In genomic region chr5:100535826-100536225, GRCm38 (mm10) we compare ENCODE assay signal across 20 mouse cellular contexts. TPM values are rescaled to one million over a fixed set of nuclear protein-coding genes. Genes with fewer than 3 reads are reported as not detected.
A peak's percentile ranks its signal among the peaks of the same experiment; 100 is the strongest.
DNase-seq lines count a peak whose midpoint lies in the region; ATAC-seq lines count a peak whose summit lies in the region.
"Had no signal": no experiment of that assay in that cellular context is flagged by ENCODE, and none has a peak within 500 bp of the region (broad histone marks: within the 10 kb centered on the region; RNA-seq: fewer than 3 reads in every experiment).

No protein-coding gene starts in this region.

- H3K27ac ChIP-seq in midbrain, embryonic 11.5 days (ENCODE audit: low read depth, low read length), result no peak overlapping the region
- H3K27ac ChIP-seq in midbrain, embryonic 15.5 days, result no peak overlapping the region
- H3K27ac ChIP-seq: embryonic facial prominence, embryonic 15.5 days; forebrain, embryonic 10.5 days; hindbrain, embryonic 10.5 days; hindbrain, embryonic 14.5 days had no signal

- H3K4me1 ChIP-seq in midbrain, embryonic 11.5 days (ENCODE audit: control insufficient read depth, insufficient read depth, low read length), result no peaks in the 10 kb centered on the region
- no peaks in the 10 kb centered on the region for H3K4me1 ChIP-seq in midbrain, embryonic 15.5 days
- H3K4me1 ChIP-seq: embryonic facial prominence, embryonic 15.5 days; forebrain, embryonic 10.5 days; heart, embryonic 12.5 days; hindbrain, embryonic 10.5 days had no signal

- H3K4me2 ChIP-seq in midbrain, embryonic 11.5 days, result no peak overlapping the region
- no peak overlapping the region for H3K4me2 ChIP-seq in midbrain, embryonic 15.5 days
- H3K4me2 ChIP-seq: embryonic facial prominence, embryonic 15.5 days; heart, embryonic 12.5 days; hindbrain, embryonic 14.5 days had no signal

- 87% methylated on average over 7 of the region's 7 CpGs for WGBS in midbrain, embryonic 11.5 days
- WGBS in midbrain, embryonic 15.5 days, result 92% methylated on average over 7 of the region's 7 CpGs

- H3K36me3 ChIP-seq in midbrain, embryonic 11.5 days (ENCODE audit: control insufficient read depth, insufficient read depth, low read length), result peaks cover 18% of the 10 kb centered on the region
- H3K36me3 ChIP-seq in midbrain, embryonic 15.5 days (replicated peaks), result peaks cover 39% of the 10 kb centered on the region

- H3K27me3 ChIP-seq in midbrain, embryonic 11.5 days (ENCODE audit: control insufficient read depth, insufficient read depth, low read length), result no peaks in the 10 kb centered on the region
- H3K27me3 ChIP-seq in midbrain, embryonic 15.5 days (replicated peaks), result no peaks in the 10 kb centered on the region
- H3K27me3 ChIP-seq: embryonic facial prominence, embryonic 15.5 days; heart, embryonic 12.5 days had no signal

- intact Hi-C loops in left cerebral cortex, postnatal 10 days (cut with DNase I), result loop anchor here (10.0 kb wide), 1 partner anchor 239 kb away; no protein-coding TSS in a partner anchor

- peak; percentile 64 for DNase-seq in midbrain, embryonic 11.5 days (ENCODE audit: low spot score, missing footprints)
- DNase-seq in brain, adult 2 months (ENCODE audit: low read depth, low spot score), result peak; percentile 25
- DNase-seq in liver, result no peak
- no peak for DNase-seq in left cerebral cortex, postnatal 10 days (ENCODE audit: extremely low spot score in 1 of 2, low spot score in 2 of 2)
- DNase-seq: adrenal gland, adult 8-10 months; adrenal gland, postnatal 36 days; cerebellum, adult 11 months; cerebellum, adult 8-10 months; cerebellum, postnatal 14 days; embryo, embryonic 11 days; gastrocnemius, postnatal 10 days had no signal

- H3K9ac ChIP-seq in midbrain, embryonic 11.5 days (ENCODE audit: low read length), result no peak overlapping the region
- H3K9ac ChIP-seq in midbrain, embryonic 15.5 days, result no peak overlapping the region
- H3K9ac ChIP-seq: embryonic facial prominence, embryonic 15.5 days; heart, embryonic 12.5 days; hindbrain, embryonic 14.5 days had no signal

- no peak overlapping the region for H3K4me3 ChIP-seq in midbrain, embryonic 11.5 days (ENCODE audit: low read depth, low read length)
- no peak overlapping the region for H3K4me3 ChIP-seq in midbrain, embryonic 15.5 days
- H3K4me3 ChIP-seq: embryonic facial prominence, embryonic 15.5 days; erythroblast, embryonic 14.5 days; forebrain, embryonic 10.5 days; heart, embryonic 12.5 days; hindbrain, embryonic 10.5 days had no signal

- no peak for ATAC-seq in midbrain, embryonic 11.5 days (ENCODE audit: low FRiP score)
- no peak for ATAC-seq in midbrain, embryonic 15.5 days (replicated peaks)
- peak; percentile 65 for ATAC-seq in CD4-positive, CD25-positive, alpha-beta regulatory T cell, adult 4 months
- ATAC-seq: forebrain, embryonic 14.5 days had no signal

- H3K9me3 ChIP-seq in midbrain, embryonic 11.5 days (ENCODE audit: control insufficient read depth, low read length), result no peaks in the 10 kb centered on the region
- H3K9me3 ChIP-seq in midbrain, embryonic 15.5 days, result no peaks in the 10 kb centered on the region
- H3K9me3 ChIP-seq: embryonic facial prominence, embryonic 15.5 days; forebrain, embryonic 10.5 days; heart, embryonic 12.5 days; hindbrain, embryonic 10.5 days had no signal

RNA-seq across cellular contexts. Expression of gene Cops4, which starts 17.7 kb away (rescaled TPM):
- 242 and 251 TPM in 2 replicates for polyA plus RNA-seq in midbrain, embryonic 11.5 days (2014; fragmentation: Nextera tagmentation; extraction: Ambion mirVana)
- polyA plus RNA-seq in midbrain, embryonic 15.5 days (2015; fragmentation: Nextera tagmentation; extraction: Ambion mirVana), result 170 and 172 TPM in 2 replicates
- 100 to 1,000 TPM; 114 to 118 TPM for polyA plus RNA-seq in CD4-positive, CD25-positive, alpha-beta regulatory T cell, adult 4 months (2017; shearing (Covaris generic))
- total RNA-seq in left cerebral cortex, postnatal 10 days (2021), result 10 to 100 TPM; 77.1 to 77.9 TPM

RNA-seq across cellular contexts. Expression of gene Lin54, which starts 35.4 kb away (rescaled TPM):
- polyA plus RNA-seq in midbrain, embryonic 11.5 days (2014; fragmentation: Nextera tagmentation; extraction: Ambion mirVana), result 18.7 and 21.4 TPM in 2 replicates
- 7.1 and 8.2 TPM in 2 replicates for polyA plus RNA-seq in midbrain, embryonic 15.5 days (2015; fragmentation: Nextera tagmentation; extraction: Ambion mirVana)
- 1 to 10 TPM; 9.2 to 9.9 TPM for polyA plus RNA-seq in CD4-positive, CD25-positive, alpha-beta regulatory T cell, adult 4 months (2017; shearing (Covaris generic))
- total RNA-seq in left cerebral cortex, postnatal 10 days (2021), result 10 to 100 TPM; 15.5 to 17.7 TPM

RNA-seq across cellular contexts. Expression of gene Plac8, which starts 36.2 kb away (rescaled TPM):
- 1.4 and 1.7 TPM in 2 replicates for polyA plus RNA-seq in midbrain, embryonic 11.5 days (2014; fragmentation: Nextera tagmentation; extraction: Ambion mirVana)
- 0.49 and 0.71 TPM in 2 replicates for polyA plus RNA-seq in midbrain, embryonic 15.5 days (2015; fragmentation: Nextera tagmentation; extraction: Ambion mirVana)
- polyA plus RNA-seq in CD4-positive, CD25-positive, alpha-beta regulatory T cell, adult 4 months (2017; shearing (Covaris generic)), result 10 to 100 TPM in 1 of 2 experiments, 1 to 10 TPM in 1; 2.9 to 12.0 TPM
- not detected for total RNA-seq in left cerebral cortex, postnatal 10 days (2021)

Comparison
In these comparisons a context has a peak if more than half of its experiments do, and no peak if none do; other contexts are left out.
1. DNase-seq: peak in midbrain, embryonic 11.5 days (single experiment) and brain, adult 2 months (single experiment); none in liver (single experiment) and left cerebral cortex, postnatal 10 days (0 of 2).